Mouse (Mus musculus): ENCODE data around the gene Tcea2.

Gene Tcea2

DNA sequence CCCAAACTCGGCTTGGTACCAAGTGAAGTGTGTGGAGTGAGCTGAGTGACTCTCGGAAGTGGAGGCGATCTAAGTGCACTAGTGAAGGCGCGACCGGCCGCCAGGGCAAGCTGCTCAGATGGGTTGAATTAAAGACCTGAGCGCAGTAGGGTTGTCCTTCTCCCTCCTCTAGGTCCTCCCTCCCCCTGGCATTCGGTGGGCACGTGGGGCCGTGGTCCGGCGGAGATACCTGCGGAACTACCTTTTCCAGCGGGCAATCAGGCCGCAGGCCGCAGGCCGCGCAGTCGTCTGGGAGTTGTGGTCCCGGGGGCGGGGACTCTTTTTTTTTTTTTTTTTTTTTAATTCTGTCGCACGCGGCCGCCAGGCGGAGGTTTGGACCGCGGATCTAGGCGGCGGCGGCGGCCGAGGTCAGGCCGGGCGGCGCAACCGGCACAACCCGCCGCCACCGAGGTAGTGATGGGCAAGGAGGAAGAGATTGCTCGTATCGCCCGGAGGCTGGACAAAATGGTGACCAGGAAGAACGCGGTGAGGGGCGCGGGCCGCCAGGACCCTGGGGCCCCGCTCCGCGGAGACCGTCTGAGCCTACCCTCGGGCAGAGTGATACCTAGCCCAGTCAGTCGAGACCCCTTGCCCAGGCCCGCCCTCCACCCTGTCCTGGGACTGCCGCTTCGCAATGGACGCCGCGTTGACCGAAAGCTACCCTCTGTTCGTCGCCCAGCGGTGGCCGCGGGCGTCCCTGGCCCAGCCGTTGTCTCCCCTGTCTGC lies at the start of gene Tcea2:
Gene Tcea2, plus strand, starts transcription at position 360 of the 765 bp plus-strand sequence.
- DNase-seq, result peak; percentile 98

GRCm38 (mm10) chr2:181632624-181633023 lies 47.5 kb upstream of the Tcea2 start:
- peak; percentile 64 for DNase-seq

DNA sequence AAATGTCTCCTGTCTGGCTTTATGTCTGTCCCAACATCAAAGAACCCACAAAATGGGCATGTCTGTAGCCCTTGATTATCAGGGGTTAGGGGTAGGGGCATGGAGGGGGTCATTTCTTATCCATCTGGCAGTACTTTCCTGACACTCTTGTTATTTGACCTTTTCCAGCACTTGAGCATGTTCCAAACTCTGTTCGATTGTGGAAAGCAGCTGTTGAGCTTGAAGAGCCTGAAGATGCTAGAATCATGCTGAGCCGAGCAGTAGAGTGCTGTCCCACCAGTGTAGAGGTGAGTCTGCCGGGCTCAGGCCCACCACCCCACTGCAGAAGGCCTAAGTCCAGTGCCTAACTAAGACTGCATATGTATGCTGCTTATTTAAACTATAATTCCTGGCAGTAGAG lies 44.2 kb upstream of the Tcea2 start:
- peak; percentile 81 for DNase-seq

DNA sequence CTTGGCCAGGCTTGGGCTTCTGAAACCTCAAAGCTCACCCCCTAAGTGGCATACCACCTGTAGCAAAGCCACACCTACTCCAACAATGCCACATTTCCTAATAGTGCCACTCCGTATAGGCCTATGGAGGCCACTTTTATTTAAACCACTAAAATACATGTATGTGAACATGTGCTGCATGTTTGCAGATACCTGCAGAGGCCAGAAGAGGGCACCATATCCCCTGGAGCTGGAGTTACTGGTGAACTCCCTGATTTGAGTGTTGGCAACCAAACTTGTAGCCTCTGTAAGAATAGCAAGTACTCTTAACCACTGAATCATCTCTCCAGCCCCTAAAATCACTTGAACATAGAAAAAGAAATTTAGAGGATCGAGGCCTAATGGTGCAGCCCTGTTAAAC lies 35.7 kb upstream of the Tcea2 start:
- DNase-seq, result no peak

DNA sequence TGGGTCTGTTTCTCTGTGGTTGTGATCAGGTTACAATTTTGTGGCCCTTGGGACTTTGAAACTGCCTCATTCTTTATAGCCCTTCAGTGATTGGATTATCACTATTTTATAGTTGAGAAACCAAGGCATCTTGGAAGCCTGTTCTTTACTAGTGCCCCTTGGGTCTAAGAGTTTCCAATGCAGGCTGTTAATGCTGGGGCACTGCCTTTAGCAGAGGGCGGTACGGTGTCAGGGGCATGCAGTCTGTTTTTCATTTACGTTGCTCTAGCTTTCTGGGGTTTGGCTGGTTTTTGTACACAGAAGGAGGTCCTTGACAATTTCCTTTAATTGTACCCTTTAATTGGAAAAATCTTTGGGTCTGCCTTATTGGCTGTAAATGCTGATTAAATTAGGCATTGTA lies 34.4 kb upstream of the Tcea2 start:
- DNase-seq, result no peak

DNA sequence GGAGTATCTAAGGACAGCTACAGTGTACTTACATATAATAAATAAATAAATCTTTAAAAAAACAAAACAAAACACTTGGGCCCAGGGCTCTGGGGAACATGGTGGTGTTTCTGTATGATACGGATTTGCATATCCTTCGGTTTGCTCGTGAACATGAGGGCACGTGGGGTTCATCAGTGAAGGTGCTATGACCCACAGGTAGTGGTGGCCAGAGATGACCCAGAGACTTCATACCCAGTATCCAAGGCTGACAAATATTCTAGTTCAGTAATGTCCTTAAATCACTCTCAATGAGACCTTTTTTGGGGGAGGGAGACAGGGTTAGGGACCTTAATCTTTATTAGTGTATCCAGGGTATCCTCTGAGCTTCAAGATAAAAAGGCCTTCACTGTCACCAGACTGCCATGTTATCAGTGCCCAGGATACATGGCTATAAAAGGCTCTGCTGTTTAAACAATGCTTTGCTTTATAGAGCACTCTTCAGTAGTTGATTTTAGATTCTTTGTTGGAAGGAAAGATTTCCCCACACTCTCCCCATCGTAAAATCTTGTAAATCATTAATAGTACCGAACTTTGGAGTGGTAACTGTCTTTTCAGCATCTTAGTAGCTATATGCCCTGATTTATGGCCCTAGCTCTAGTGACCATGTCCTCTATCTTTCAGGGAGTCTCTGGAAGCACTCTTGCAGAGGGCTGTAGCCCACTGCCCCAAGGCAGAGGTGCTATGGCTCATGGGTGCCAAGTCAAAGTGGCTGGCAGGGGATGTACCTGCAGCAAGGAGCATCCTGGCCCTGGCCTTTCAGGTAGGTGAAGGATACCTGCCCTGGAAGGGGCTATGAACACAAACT lies 33.3 kb upstream of the Tcea2 start:
- DNase-seq, result no peak

DNA sequence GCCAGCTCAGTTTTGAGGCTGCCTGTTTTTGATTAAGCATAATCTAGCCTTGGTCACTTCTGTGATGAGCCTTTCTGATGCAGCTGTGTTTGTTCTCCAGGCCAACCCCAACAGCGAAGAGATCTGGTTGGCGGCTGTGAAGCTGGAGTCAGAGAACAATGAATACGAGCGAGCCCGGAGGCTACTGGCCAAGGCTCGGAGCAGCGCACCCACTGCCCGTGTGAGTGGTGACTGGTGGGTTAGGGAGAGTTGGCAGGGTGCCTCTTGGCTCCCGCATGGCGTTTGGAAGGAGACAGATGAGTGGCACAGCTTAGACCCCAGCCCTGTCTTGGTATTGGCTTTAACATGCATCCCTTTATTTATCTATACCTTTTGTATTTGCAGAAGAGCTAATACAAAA lies 31.2 kb upstream of the Tcea2 start:
- no peak for DNase-seq

- no peak for DNase-seq
These were observed 27.0 kb upstream of the Tcea2 start for GRCm38 (mm10) chr2:181653065-181653464.

- DNase-seq, result no peak
These were observed 26.6 kb upstream of the Tcea2 start for GRCm38 (mm10) chr2:181653523-181653922.

DNA sequence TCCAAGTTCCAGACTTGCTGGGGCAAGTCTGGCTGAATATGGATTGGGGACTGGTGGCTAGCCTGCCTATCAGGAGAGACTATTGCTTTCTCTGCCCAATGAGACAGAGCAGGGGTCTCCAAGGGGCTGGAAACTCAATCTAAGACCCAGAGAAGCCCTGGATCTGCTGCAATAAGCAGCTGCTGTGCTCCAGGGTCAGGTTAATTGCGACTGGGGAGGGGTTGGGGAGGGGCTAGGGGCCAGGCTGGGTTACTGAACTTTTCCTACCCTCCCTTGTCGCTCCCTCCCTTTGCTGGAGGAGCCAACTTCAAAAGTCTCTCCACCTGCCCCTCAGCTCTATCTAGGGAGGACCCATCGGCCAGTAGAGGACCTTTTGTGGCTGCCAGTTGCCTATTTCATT lies 23.4 kb upstream of the Tcea2 start, which contains the start of gene Gm29797:
Gene Gm29797, plus strand, starts transcription at position 301 of the 400 bp plus-strand sequence.
- DNase-seq, result no peak

DNA sequence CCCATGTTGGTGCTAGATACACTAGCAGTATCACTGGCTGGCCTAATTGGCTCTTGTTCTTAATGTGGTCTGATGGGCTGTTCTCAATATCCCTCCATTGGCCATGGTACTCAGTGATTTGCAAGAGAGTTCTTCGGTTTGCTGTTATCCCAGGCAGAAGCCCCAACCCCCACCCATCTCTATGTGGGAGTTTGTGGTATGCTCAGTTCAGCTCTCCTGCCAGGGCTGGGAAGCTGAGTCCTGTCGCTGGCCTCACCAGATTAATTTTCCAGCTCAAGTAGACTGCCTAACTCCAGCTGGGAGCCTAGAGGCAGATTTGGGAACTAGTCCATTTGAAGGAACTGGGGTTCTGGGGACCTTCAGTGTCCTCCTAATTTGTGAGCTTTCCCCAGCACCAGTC lies 22.7 kb upstream of the Tcea2 start:
- no peak for DNase-seq

DNA sequence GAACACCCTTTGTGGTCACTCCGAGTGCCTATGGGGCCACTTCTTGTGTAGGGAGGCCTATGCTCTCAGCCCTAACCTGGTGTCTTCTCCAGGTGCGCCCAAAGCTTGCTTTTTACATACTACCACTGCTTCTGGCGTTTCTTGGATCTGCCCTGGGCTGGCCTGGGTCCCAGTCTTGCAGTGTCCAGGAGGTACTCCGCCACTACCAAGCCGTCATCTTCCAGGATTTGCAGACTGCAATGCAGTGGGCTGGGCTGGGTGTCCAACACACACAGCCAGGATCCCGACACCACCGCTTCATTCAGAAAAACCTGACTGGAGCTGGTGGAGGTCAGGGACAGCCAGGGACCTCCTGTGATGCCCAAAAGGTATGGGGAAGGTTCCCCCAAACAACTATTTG lies 21.6 kb upstream of the Tcea2 start:
- peak; percentile 90 for DNase-seq

DNA sequence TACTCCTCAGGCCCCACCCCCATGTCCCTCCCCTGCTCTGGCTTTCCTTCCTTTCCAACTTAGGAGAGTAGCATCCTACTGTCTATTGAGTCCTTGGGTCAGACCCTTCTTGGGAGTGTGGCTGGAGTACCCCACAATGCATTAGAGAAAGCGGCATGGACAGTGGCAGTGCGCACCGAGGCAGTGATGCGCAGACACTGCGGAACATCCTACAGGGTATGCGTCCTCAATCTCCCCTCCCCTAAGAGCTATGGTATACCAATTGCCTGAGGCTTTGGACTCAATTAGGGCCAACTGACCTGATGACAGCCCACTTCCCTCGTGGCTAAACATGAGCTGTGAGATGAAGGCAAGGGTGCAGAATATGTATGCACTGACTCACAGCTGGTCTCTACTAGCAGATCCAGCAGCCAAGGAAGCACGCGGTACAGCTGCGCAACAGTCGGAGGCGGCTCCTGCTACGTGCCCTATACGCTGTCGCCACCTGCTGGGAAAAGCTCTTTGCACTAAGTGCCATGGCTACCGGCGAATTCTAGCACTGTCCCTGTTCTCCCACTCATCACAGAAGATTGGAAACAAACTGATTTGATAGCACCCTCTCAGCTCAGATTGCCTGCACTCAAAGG lies 21.1 kb upstream of the Tcea2 start:
- peak; percentile 97 for DNase-seq

DNA sequence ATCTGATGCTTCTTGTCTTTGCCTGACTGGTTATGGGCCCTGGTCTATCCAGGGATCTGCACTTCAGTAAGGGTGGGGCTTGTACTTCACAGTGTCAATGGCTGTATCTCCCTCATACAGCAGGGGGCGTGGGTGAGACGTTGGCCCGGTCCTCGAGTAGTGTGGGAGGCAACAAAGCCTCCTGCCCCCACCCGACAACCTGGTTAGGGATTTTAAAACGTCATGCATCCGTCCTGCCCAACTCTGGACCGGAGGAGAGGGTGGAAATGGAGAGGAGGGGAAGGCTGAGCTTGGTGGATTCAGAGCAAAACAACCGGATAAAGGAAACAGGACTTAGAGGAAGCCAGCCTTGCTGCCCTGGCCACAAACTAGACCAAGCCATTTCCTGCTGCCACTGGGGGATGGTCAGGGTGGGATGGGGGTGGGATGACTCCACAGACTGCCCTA lies 20.5 kb upstream of the Tcea2 start:
- peak; percentile 99 for DNase-seq

- DNase-seq, result peak; percentile 95
These were observed 17.4 kb upstream of the Tcea2 start for GRCm38 (mm10) chr2:181662620-181663297.

- peak; percentile 99 for DNase-seq
These were observed 16.8 kb upstream of the Tcea2 start for GRCm38 (mm10) chr2:181663298-181663630.

GRCm38 (mm10) chr2:181670285-181670912 lies 9.7 kb upstream of the Tcea2 start:
- peak; percentile 95 for DNase-seq

DNA sequence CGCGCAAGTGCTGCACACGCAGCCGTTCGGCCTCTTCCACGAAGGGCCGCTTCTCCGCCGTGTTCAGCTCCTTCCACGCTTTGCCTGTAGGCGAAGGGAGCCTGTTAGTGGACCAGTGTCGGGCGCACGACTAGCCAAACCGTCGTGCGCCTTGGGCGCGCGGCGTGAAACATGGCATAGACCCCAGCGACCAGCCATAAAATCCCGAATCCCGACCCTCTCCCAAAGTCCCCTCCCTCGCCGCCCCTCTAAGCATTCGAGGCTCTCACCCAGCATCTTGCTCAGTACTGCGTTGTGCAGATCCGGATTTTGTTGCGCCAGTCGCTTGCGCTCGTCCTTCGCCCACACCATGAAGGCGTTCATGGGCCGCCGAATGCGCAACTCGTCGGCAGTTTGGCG lies 9.2 kb upstream of the Tcea2 start:
- peak; percentile 75 for DNase-seq

GRCm38 (mm10) chr2:181671326-181671725 lies 8.8 kb upstream of the Tcea2 start, which contains the start of gene Sox18:
Gene Sox18 (minus strand): TSS chr2:181671640.
- peak; percentile 99 for DNase-seq

- peak; percentile 70 for DNase-seq
These were observed 8.1 kb upstream of the Tcea2 start for GRCm38 (mm10) chr2:181671984-181672383.

DNA sequence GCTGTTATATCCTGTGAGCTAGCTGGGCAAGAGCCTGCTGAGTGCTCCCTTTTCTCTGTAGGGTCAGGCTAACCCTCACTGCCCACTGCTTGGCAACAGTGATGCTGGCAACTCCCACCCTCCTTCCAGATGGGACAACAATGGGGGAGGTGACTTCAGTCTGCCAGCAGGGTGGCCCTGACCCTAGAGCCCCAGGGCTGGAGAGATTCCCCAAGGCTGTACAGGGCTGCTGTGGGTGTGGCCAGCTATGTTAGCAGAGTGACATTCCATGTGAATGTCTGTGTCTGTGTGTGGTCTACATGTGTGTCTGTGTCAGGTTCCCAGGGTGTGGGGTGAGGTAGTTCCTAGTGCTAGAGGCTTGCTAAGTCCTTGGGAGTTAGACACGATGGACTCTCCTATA lies 6.6 kb upstream of the Tcea2 start:
- peak; percentile 95 for DNase-seq

- peak; percentile 92 for DNase-seq
These were observed 5.2 kb upstream of the Tcea2 start for GRCm38 (mm10) chr2:181674934-181675333.
